Mouse (Mus musculus) midbrain, embryonic 13.5 days (tissue): ENCODE data around the gene Dcaf8. TPM values are rescaled to one million over a fixed set of nuclear protein-coding genes. Genes with fewer than 3 reads are reported as not detected.
"Not testable (repeated sequence)": the region's sequence is repeated elsewhere in the genome, so short reads cannot be mapped to it uniquely, and the experiment has no call there.

Experiments
- ATAC-seq: fragments of 200-750 bp; cut with Nextera tagmentation; 2 replicates; pipeline ENCODE4 v1.8.0; 2017; ENCODE audit warnings: mild to moderate bottlenecking, moderate TSS enrichment, moderate library complexity
- H3K27ac ChIP-seq: fragments of 300-500 bp; sonication (generic); 2 replicates; pipeline ENCODE4 v1.5.1; 2015; ENCODE audit warnings: inconsistent platforms, mild to moderate bottlenecking, moderate library complexity
- H3K27me3 ChIP-seq: fragments of 300-500 bp; sonication (generic); 2 replicates; pipeline ENCODE4 v1.6.1; 2015; ENCODE audit warnings: mild to moderate bottlenecking, inconsistent platforms
- H3K36me3 ChIP-seq: fragments of 300-500 bp; sonication (generic); 2 replicates; pipeline ENCODE4 v1.6.1; 2015; ENCODE audit warnings: mild to moderate bottlenecking, inconsistent platforms
- H3K4me1 ChIP-seq: fragments of 300-500 bp; sonication (generic); replicated peaks from 2 replicates; pipeline ENCODE4 v1.6.1; 2015; ENCODE audit warnings: inconsistent platforms
- H3K4me2 ChIP-seq: fragments of 300-500 bp; sonication (generic); replicated peaks from 2 replicates; pipeline ENCODE4 v1.6.1; 2015; ENCODE audit warnings: moderate library complexity, mild to moderate bottlenecking, inconsistent platforms
- H3K4me3 ChIP-seq: fragments of 300-500 bp; sonication (generic); replicated peaks from 2 replicates; pipeline ENCODE4 v1.5.1; 2015; ENCODE audit warnings: mild to moderate bottlenecking, inconsistent platforms
- H3K9ac ChIP-seq: fragments of 300-500 bp; sonication (generic); replicated peaks from 2 replicates; pipeline ENCODE4 v1.6.1; 2015; ENCODE audit warnings: mild to moderate bottlenecking, inconsistent platforms
- H3K9me3 ChIP-seq: fragments of 300-500 bp; sonication (generic); 2 replicates; pipeline ENCODE4 v1.6.1; 2016; ENCODE audit warnings: mild to moderate bottlenecking, inconsistent platforms
- WGBS: fragments of 180-500 bp; shearing (Covaris S2); methylation state at CpG from one replicate; pipeline ENCODE4 v1.1.7; 2015; 5-methylcytosine and 5-hydroxymethylcytosine counted together
- polyA plus RNA-seq: library from polyadenylated mRNA; unstranded; fragments of >200 nt; fragmentation: Nextera tagmentation; extraction: Ambion mirVana; gene quantifications from 2 replicates; pipeline ENCODE4 v1.2.1, GENCODE M21; 2015

The Dcaf8 gene
- polyA plus RNA-seq, 1 experiment from 2014 or later = 106 TPM

GRCm38 (mm10) chr1:172240945-172241708 is 93.2 kb downstream of the Dcaf8 start:
- no peak overlapping the region for H3K4me2 ChIP-seq
- H3K27me3 ChIP-seq = peaks cover 19% of the 10 kb centered on the region
- H3K9ac ChIP-seq = no peak overlapping the region
- peaks cover 11% of the 10 kb centered on the region for H3K4me1 ChIP-seq
- no peaks in the 10 kb centered on the region for H3K9me3 ChIP-seq
- no peaks in the 10 kb centered on the region for H3K36me3 ChIP-seq
- no peak overlapping the region for H3K27ac ChIP-seq
- 24% methylated on average over 6 of the region's 6 CpGs for WGBS
- ATAC-seq = no peak
- H3K4me3 ChIP-seq = no peak overlapping the region

- peak; percentile 80 for ATAC-seq
- WGBS = 17% methylated on average over 2 of the region's 2 CpGs
- H3K27ac ChIP-seq = no peak overlapping the region
Measured at GRCm38 (mm10) chr1:172242401-172242800, 94.5 kb downstream of the Dcaf8 start.

GRCm38 (mm10) chr1:172243547-172244205 is 95.8 kb downstream of the Dcaf8 start:
- no peak overlapping the region for H3K4me2 ChIP-seq

More at GRCm38 (mm10) chr1:172242401-172242800, 94.5 kb downstream of the Dcaf8 start:
- peaks cover 11% of the 10 kb centered on the region for H3K4me1 ChIP-seq
- H3K36me3 ChIP-seq = no peaks in the 10 kb centered on the region
- peaks cover 19% of the 10 kb centered on the region for H3K27me3 ChIP-seq
- H3K4me2 ChIP-seq = no peak overlapping the region
- no peak overlapping the region for H3K9ac ChIP-seq
- H3K4me3 ChIP-seq = no peak overlapping the region
- no peaks in the 10 kb centered on the region for H3K9me3 ChIP-seq

GRCm38 (mm10) chr1:172244645-172245044 is 96.8 kb downstream of the Dcaf8 start:
- H3K36me3 ChIP-seq, H3K4me2 ChIP-seq, H3K4me3 ChIP-seq, H3K9me3 ChIP-seq, ATAC-seq, H3K9ac ChIP-seq, H3K27ac ChIP-seq: not testable (repeated sequence)
- WGBS = 48% methylated on average over 23 of the region's 23 CpGs
- Histone ChIP-seq H3K4me1 (peaks cover 11% of the 10 kb centered on the region), H3K27me3 (peaks cover 19% of the 10 kb centered on the region)

More at GRCm38 (mm10) chr1:172243547-172244205, 95.8 kb downstream of the Dcaf8 start:
- Histone ChIP-seq H3K4me3 (no peak overlapping the region), H3K9ac (no peak overlapping the region), H3K27ac (no peak overlapping the region), H3K4me1 (peaks cover 11% of the 10 kb centered on the region), H3K27me3 (peaks cover 19% of the 10 kb centered on the region), H3K9me3 (no peaks in the 10 kb centered on the region), H3K36me3 (no peaks in the 10 kb centered on the region)
- 32% methylated on average over 16 of the region's 16 CpGs for WGBS
- ATAC-seq = no peak

Other genes with a start within 250 kb of the Dcaf8 start
- gene Slamf6, start 230.6 kb upstream of the Dcaf8 start, polyA plus RNA-seq = not detected in 2 replicates
- gene Vangl2, start 119.6 kb upstream of the Dcaf8 start, polyA plus RNA-seq = 57.1 and 60.0 TPM in 2 replicates
- gene Nhlh1, start 90.5 kb upstream of the Dcaf8 start, polyA plus RNA-seq = 7.7 and 8.9 TPM in 2 replicates
- 190 and 202 TPM in 2 replicates for gene Copa, start 65.6 kb upstream of the Dcaf8 start, polyA plus RNA-seq
- 126 and 129 TPM in 2 replicates for gene Ncstn, start 65.3 kb upstream of the Dcaf8 start, polyA plus RNA-seq
- gene Pex19, start 21.3 kb upstream of the Dcaf8 start, polyA plus RNA-seq = 171 and 172 TPM in 2 replicates
- 398 and 406 TPM in 2 replicates for gene Pea15a, start 58.7 kb downstream of the Dcaf8 start, polyA plus RNA-seq
- gene Casq1, start 71.8 kb downstream of the Dcaf8 start, polyA plus RNA-seq = 1.3 and 1.8 TPM in 2 replicates
- gene Atp1a4, start 110.3 kb downstream of the Dcaf8 start, polyA plus RNA-seq = not detected in 2 replicates
- gene Igsf8, start 113.6 kb downstream of the Dcaf8 start, polyA plus RNA-seq = 90.3 and 112 TPM in 2 replicates
- 25.3 and 25.8 TPM in 2 replicates for gene Atp1a2, start 150.0 kb downstream of the Dcaf8 start, polyA plus RNA-seq
- 3.6 and 3.9 TPM in 2 replicates for gene Kcnj9, start 181.2 kb downstream of the Dcaf8 start, polyA plus RNA-seq
- gene Kcnj10, start 193.1 kb downstream of the Dcaf8 start, polyA plus RNA-seq = 0.98 TPM in 2 replicates
- 4.9 and 5.7 TPM in 2 replicates for gene Pigm, start 228.5 kb downstream of the Dcaf8 start, polyA plus RNA-seq